Mouse (Mus musculus): ENCODE results near the gene Ppp1r18. TPM values are rescaled to one million over a fixed set of nuclear protein-coding genes. Genes with fewer than 3 reads are reported as not detected.

Ppp1r18 gene
- total RNA-seq (2014; rRNA removed) (16.2 and 33.0 TPM in 2 replicates), polyA plus RNA-seq (2015; fragmentation: Nextera tagmentation; extraction: Ambion mirVana) (14.1 and 14.4 TPM in 2 replicates)

GRCm38 (mm10) chr17:35865481-35866280, at the start of gene Ppp1r18:
Ppp1r18 (plus strand) TSS chr17:35865593.
- Histone ChIP-seq H3K9me3 (ENCODE audit: low read length) (no peaks in the 10 kb centered on the region), H3K4me3 (ENCODE audit: low read depth, low read length) (peak within 1 kb of the TSS; percentile 76), H3K9ac (replicated peaks; ENCODE audit: low read length, poor library complexity, severe bottlenecking) (peak within 1 kb of the TSS; percentile 83), H3K36me3 (ENCODE audit: insufficient read depth, low read length) (no peaks in the 10 kb centered on the region), H3K27ac (ENCODE audit: low read depth, low read length) (peak within 1 kb of the TSS; percentile 89), H3K4me2 (ENCODE audit: low read depth, low read length, poor library complexity, severe bottlenecking) (peak within 1 kb of the TSS; percentile 91), H3K27me3 (ENCODE audit: insufficient read depth, low read length) (no peaks in the 10 kb centered on the region), H3K4me1 (ENCODE audit: insufficient read depth, low read length) (peaks cover 17% of the 10 kb centered on the region)
- peak; percentile 84 for DNase-seq (ENCODE audit: low spot score)
- ATAC-seq (ENCODE audit: low FRiP score) = peak; percentile 57
- whole genome bisulfite sequencing = under 1% methylated on average over 47 of the region's 48 CpGs
- TF ChIP-seq CTCF (IDR thresholded peaks at IDR 0.05) = no peak

DNA sequence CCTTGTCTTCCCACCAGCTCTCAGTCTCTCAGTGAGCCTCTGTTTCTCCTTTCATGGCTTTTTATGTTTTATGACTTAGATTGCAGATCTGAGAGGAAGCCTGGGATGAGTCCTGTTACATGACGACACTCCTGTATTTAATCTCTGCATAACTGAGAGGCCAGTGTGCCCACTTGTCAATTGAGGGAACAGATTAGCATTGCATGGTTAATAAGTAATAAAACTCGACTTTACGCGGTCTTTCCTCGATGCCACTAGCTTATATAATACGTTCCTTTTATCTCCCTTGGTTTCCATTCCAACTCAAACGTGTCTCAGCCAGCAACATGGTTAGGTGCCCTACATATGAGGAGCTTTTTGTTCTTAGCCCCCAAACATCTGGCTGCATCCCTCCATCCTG, 49.6 kb upstream of the Ppp1r18 start:
- 42% methylated on average over 7 of the region's 7 CpGs for WGBS
- Histone ChIP-seq H3K27ac (ENCODE audit: low read depth, low read length) (no peak overlapping the region), H3K4me1 (ENCODE audit: insufficient read depth, low read length) (no peaks in the 10 kb centered on the region), H3K9ac (replicated peaks; ENCODE audit: low read length, poor library complexity, severe bottlenecking) (no peak overlapping the region), H3K4me3 (ENCODE audit: low read depth, low read length) (no peak overlapping the region), H3K4me2 (ENCODE audit: low read depth, low read length, poor library complexity, severe bottlenecking) (no peak overlapping the region), H3K36me3 (ENCODE audit: insufficient read depth, low read length) (no peaks in the 10 kb centered on the region), H3K9me3 (ENCODE audit: low read length) (no peaks in the 10 kb centered on the region), H3K27me3 (ENCODE audit: insufficient read depth, low read length) (peaks cover 4% of the 10 kb centered on the region)
- no peak for TF ChIP-seq CTCF (IDR thresholded peaks at IDR 0.05)
- DNase-seq (ENCODE audit: low spot score) (no peak), ATAC-seq (ENCODE audit: low FRiP score) (no peak)

- H3K27me3 ChIP-seq (ENCODE audit: insufficient read depth, low read length) = peaks cover 7% of the 10 kb centered on the region
- no peak overlapping the region for H3K27ac ChIP-seq (ENCODE audit: low read depth, low read length)
- ATAC-seq (ENCODE audit: low FRiP score) = no peak
- H3K4me1 ChIP-seq (ENCODE audit: insufficient read depth, low read length) = no peaks in the 10 kb centered on the region; the same call in 1 of the 2 replicates
- WGBS = 54% methylated on average over 8 of the region's 14 CpGs
- H3K36me3 ChIP-seq (ENCODE audit: insufficient read depth, low read length) = no peaks in the 10 kb centered on the region
- no peak overlapping the region for H3K4me3 ChIP-seq (ENCODE audit: low read depth, low read length)
- no peak for DNase-seq (ENCODE audit: low spot score)
- no peaks in the 10 kb centered on the region for H3K9me3 ChIP-seq (ENCODE audit: low read length)
- H3K9ac ChIP-seq (replicated peaks; ENCODE audit: low read length, poor library complexity, severe bottlenecking) = no peak overlapping the region
- TF ChIP-seq CTCF (IDR thresholded peaks at IDR 0.05) = no peak
- H3K4me2 ChIP-seq (ENCODE audit: low read depth, low read length, poor library complexity, severe bottlenecking) = no peak overlapping the region
Observed at GRCm38 (mm10) chr17:35816686-35817085, 48.7 kb upstream of the Ppp1r18 start.

DNA sequence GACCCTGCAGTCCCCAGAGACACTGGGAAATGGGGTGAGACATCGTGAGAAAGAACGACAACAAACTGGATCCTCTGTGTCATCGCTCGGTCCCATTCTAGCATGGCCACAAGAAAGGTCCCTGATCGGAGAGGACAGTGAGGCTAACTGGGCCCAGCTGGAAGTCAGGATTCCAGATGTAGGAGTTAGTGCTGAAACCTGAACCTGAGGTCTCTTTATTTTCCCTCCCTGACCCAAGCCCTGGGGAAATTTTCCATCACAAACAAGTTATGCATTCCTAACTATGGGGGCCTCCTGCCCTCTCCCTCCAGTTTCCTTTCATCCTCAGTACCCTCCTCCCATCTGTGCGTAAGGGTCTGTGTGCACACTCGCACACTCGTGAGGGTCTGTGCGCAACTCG, 48.2 kb upstream of the Ppp1r18 start:
- Histone ChIP-seq H3K4me3 (ENCODE audit: low read depth, low read length) (no peak overlapping the region), H3K9ac (replicated peaks; ENCODE audit: low read length, poor library complexity, severe bottlenecking) (no peak overlapping the region), H3K4me2 (ENCODE audit: low read depth, low read length, poor library complexity, severe bottlenecking) (no peak overlapping the region), H3K36me3 (ENCODE audit: insufficient read depth, low read length) (no peaks in the 10 kb centered on the region), H3K9me3 (ENCODE audit: low read length) (no peaks in the 10 kb centered on the region), H3K4me1 (ENCODE audit: insufficient read depth, low read length) (no peaks in the 10 kb centered on the region; the same call in 1 of the 2 replicates), H3K27me3 (ENCODE audit: insufficient read depth, low read length) (peaks cover 7% of the 10 kb centered on the region), H3K27ac (ENCODE audit: low read depth, low read length) (no peak overlapping the region)
- DNase-seq (ENCODE audit: low spot score) (no peak), ATAC-seq (ENCODE audit: low FRiP score) (no peak)
- TF ChIP-seq CTCF (IDR thresholded peaks at IDR 0.05) = no peak
- 60% methylated on average over 10 of the region's 10 CpGs for WGBS

GRCm38 (mm10) chr17:35820111-35820510, 45.3 kb upstream of the Ppp1r18 start:
- H3K4me2 ChIP-seq (ENCODE audit: low read depth, low read length, poor library complexity, severe bottlenecking) = no peak overlapping the region
- DNase-seq (ENCODE audit: low spot score) = no peak
- H3K36me3 ChIP-seq (ENCODE audit: insufficient read depth, low read length) = peaks cover 3% of the 10 kb centered on the region; the same call in 1 of the 2 replicates
- H3K9ac ChIP-seq (replicated peaks; ENCODE audit: low read length, poor library complexity, severe bottlenecking) = no peak overlapping the region
- H3K4me1 ChIP-seq (ENCODE audit: insufficient read depth, low read length) = peaks cover 5% of the 10 kb centered on the region; the same call in 1 of the 2 replicates
- no peaks in the 10 kb centered on the region for H3K9me3 ChIP-seq (ENCODE audit: low read length)
- WGBS = 86% methylated on average over 5 of the region's 5 CpGs
- ATAC-seq (ENCODE audit: low FRiP score) = no peak
- no peak overlapping the region for H3K27ac ChIP-seq (ENCODE audit: low read depth, low read length)
- no peak for TF ChIP-seq CTCF (IDR thresholded peaks at IDR 0.05)
- H3K4me3 ChIP-seq (ENCODE audit: low read depth, low read length) = no peak overlapping the region
- H3K27me3 ChIP-seq (ENCODE audit: insufficient read depth, low read length) = peaks cover 7% of the 10 kb centered on the region
